Mouse (Mus musculus) liver (tissue): Measurements from ENCODE around the gene Prpf6.

ENCODE experiments used
- DNase-seq: peaks from one replicate; pipeline ENCODE4 v3.0.0-alpha.2; 2020; ENCODE audit warnings: mixed read lengths

Prpf6 gene

DNA sequence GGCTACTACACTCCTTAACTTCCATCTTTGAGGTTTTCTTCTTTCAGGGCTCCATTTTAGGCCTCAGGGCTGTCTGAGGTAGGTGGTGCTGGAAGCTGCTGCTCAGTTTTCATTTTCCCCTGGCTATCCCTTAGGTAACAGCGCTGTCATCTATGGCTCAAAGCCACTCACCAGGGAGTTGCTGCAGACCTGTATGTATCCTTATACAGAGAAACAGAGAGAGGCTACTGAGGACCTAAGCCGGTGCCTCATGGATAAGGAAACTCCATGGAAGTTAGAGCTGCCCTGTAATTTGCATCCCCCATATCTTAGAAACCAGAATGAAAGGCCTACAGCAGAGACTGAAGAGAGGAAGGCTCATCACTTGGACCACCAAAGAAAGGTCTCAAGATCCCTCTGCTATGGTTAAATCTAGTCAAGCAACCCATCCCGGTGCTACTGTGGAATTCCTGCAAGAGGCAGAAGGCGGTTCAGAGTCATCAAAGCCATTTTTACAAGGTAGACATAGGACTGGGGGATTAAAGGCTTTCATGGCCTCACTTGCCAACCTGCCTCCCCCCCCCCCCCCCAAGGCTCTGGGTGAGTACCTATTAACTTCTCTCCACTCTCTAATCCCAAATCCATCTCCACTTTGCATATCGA lies 11.4 kb upstream of the Prpf6 start:
- DNase-seq = no peak

DNA sequence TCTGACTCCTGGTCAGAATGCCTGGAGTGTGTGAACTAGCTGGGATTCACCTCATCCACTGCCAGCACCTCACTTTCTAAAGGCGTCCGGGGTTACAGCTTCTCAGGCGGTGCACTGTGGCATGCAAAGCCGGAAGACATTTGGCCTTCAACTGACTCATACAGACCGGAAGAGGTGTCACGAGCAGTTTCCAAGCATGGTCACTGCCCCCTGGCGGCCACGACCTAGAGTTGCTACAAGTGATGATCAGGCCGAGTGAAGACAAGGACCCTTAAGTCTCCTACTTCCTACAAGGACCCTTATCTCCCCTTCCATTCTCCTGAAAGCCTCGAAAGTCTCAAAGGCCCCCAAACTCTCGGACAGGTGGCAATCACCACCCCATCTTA lies 10.7 kb upstream of the Prpf6 start:
- peak; percentile 88 for DNase-seq

DNA sequence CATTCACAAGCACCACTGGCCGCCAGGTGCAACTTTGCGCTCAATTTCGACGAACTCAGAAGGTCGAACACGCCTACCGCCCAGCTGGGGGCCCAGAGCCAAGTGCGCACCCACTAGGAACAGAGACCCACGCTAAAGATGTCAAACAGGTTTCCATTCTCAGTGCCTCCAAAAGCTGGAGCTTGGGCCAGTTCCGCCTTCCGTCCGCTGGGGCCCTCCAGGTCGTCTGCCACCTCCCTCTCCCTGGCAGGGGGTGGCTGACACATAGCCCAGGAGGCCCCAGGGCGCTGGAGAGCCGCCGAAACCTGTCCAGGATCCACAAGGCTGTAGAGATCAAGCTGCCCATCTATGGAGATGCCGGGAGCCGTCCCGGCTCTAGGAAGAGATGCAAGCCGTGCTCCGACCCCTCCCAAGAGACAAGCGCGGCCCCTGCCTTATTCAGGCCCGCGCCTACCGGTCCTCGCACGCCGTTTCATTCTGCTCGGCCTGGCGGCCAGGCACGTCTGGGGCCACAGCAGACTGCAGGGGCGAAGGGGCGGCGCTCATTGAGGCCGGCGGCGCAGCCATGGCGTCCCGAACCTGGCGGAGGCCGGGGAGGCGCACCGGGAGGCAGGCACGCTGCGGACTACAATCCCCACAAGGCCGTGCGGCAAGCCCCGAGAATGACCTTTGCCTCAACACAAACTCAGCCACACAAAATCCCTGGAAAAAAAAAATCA lies 10.1 kb upstream of the Prpf6 start:
- DNase-seq = peak; percentile 88

DNA sequence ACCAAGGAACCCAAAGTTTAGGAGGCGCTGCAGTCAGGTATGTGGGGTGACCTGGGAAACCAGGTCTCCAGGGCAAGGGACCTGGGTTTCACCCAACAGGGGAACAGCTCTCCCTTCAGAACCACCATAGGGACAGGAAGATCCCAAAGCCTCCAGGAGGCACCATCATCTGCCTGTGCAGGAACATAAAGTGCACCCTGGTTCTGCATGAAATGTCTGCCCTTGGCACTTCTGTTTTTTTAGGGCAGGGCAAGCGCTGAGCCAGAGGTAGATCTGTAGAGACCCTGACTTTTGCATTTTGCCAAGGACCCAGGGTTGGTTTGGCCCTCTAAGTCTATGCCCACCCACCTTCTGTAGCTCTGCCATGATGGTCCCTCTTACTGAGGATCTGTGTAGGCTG lies 9.3 kb upstream of the Prpf6 start:
- no peak for DNase-seq

DNA sequence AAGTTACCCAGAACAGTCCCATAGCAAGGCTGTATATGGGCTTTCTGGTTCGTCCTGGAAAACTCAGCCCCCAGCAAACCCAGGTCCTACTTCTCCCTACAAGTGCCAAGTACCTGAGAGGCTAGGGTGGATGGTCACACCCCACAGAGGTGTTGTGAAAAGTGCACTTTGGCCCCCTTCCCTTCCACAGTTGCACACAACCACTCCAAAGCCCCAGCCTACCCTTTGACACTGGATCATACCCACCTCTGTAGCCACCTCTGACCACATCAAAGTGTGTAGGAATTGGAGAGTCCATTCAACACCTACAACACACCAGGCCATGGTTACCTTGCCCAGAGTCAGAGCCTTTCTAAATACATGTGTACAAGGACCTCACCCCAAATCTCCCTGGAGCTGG lies 8.7 kb upstream of the Prpf6 start:
- no peak for DNase-seq

DNA sequence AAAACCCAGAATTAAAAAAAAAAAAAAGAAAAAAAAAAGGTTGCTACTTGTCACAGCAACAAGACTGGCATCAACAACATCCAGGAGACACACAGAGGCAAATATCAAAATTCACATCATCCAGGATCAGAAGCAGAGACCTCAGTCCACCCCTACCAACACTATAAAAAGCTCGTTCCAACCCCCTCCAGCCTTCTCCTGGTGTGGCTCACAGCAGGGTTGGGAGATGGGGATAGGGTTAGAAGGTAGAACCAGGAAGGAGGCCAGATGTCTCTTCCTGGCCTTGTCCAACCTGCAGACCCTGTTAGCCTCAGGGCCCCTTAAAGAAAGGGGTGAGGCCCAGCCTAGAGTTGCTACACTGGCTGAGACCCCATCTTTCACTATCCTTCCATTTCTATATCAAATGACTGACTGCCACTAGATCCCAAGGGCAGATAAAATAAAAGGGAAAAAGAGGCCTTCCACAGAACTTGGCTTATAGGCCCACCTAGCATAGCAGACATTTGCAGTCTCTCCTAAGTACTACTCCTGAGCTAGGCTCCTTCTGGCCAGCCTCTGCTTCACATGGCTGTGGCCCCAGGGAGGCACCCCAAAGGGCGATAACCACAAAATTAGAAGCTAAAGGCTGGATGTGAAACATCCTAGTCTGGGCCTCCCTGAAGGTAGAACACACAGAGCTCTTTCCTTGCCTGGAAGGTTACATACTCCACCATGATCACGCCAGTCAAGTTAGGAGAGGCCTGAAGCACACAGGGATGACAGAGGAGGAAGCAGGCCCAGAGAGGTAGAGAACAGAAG lies 8.0 kb upstream of the Prpf6 start:
- no peak for DNase-seq

DNA sequence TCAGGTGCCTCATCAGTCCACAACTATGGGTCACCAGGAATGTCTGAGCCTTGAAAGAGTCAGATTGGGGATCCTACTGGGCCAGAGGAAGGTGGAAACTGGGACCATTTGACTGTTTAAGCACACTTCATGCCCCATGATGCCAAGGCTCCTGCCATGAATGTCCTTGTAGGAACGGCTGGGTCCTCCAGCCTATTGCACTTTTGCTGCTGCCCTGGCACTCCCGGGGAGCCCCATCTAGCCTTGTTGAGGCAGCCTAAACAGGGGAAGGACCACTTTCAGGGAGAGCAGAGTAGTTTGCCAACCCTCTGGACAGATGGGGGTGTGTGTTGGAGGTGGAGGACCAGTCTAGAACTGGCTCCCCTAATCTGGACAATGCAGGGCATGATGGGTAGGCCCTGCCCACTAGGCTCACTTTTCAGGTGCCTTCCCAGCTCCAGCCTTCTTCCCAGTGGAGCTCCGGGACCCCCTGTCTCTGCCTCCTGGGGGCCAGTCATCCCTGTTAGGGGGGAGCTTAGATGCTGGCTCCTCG lies 7.2 kb upstream of the Prpf6 start, which contains the start of gene Uckl1:
TSS of gene Uckl1 (minus strand) at position 482 of the 532 bp plus-strand sequence.
- DNase-seq = no peak

DNA sequence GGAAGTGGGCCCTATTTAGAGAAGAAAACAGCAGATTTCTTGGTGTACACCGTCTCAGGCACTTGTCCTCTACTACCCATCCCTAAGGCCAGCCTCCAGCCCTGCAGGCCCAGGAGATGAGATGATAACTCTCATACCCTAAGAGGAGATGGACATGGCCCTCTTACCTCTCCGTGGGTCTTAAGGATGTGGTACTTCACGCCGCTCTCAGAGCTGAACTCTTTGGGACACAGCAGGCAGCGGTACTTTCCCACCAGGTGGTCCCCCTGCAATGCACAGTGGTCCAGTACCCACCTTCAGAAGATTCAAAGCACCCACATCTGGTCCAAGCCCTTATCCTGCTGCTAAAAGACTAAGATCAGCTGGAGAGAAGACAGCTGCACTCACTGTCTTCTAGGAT lies 6.2 kb upstream of the Prpf6 start:
- no peak for DNase-seq

DNA sequence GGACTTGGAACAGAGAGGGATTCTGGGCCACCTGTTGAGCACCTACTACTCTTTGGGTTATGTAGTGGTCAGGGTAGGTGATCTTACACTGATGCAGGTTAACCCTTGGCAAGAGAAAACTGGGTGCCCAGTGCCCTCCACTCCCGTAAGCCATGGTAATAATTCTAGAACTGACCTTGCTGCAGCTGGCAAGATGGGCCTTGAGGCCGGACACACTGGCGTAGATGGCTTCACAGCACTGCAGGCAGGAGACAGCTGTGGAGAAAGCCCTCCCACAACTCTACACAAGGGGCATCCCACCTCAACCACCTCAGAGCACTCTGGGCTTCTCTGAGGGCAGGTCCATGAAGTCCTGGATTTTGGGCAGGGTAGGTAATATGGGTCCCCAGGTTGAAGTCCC lies 5.5 kb upstream of the Prpf6 start:
- no peak for DNase-seq

DNA sequence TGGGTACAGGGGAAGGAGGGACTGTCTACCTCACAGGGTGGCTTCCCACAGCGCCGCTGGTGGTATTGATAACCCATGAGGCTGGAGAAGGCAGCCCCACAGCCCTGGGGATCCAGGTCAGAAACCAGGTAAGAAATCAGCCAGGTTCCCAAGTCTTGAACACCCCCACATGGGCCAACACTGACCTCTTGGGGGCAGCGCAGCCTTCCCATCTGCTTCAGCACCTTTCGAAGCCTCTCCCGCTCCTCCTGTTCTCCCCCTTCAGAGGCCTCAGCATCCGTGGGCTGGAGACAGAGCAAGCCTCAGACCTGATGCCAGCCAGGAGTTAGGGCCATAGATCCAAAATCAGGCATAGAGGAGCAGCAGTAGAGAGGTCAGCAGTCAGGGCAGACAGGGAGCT lies 3.9 kb upstream of the Prpf6 start:
- DNase-seq = no peak

DNA sequence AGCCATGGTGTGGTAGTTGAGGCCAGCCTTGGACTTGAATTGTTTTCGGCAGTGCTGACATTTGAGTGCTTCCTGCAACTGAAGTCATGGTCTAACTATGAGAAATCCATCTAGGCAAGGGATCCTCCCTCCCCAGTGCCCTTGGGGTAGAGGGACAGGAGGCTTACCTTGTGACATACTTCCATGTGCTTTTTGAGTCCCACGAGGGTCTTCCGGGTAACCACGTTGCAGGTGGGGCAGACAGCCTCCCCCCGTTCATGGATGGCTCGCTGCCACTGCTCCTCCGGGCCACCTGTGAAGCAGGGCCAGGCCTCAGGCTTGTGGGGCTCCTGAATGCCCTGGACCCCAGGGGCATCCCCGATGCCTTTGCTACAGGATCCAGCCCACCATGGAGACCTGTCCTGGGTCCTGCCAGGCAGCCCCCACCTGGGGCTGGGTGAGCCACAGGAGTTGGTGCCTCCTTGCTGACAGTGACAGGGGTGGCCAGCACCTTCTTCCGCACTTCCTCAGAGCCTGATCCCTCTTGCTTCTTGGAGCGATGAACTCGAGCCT lies 3.4 kb upstream of the Prpf6 start:
- DNase-seq = no peak

DNA sequence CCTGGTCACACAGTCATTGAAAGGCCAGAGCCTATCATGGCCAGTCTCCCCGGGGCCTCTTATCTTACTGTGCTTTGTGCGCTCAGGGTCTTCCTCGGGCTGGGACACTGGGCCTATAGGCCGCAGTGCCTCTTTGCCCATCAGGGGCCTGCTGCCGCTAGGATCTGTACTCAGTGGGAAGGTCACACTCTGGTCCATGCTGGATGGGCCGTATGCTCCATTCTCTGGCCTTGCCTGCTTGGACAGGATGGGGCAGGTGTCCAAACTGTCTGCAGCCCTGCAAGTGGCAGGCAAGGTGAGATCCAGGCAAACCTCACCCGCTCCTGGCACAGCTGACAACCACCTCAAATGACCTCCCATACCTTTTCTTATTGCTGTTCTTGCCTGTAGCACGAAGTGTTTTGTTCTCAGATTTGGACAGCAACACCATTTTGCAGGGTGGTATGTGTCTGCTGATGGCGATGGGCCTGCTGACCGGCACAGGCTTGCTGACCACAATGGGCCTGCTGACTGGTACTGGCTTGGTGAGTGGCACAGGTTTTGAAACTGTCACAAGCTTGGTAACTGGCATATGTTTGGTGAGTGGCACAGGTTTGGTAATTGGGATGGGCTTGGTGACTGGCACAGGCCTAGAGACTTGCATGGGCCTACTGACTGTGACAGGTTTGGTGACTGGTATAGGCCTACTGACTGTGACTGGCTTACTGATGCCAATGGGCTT lies 2.5 kb upstream of the Prpf6 start:
- no peak for DNase-seq

DNA sequence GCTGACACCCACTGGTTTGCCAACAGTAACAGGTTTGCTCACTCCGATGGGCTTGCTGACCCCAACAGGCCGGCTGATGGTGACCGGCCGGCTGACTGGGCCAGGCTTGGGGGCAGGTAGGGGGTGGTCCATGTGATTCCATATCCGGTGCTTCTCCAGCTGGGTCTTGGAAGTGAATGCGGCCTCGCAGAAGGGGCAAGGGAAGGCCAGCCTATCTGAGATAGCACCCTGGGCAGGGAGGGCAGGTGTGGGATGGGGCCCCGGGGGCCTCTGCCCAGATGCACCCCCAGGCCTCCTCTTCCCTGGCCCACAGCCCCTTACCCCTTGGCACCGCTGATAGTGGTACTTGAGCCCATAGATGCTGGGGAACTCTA lies 1.9 kb upstream of the Prpf6 start:
- no peak for DNase-seq

DNA sequence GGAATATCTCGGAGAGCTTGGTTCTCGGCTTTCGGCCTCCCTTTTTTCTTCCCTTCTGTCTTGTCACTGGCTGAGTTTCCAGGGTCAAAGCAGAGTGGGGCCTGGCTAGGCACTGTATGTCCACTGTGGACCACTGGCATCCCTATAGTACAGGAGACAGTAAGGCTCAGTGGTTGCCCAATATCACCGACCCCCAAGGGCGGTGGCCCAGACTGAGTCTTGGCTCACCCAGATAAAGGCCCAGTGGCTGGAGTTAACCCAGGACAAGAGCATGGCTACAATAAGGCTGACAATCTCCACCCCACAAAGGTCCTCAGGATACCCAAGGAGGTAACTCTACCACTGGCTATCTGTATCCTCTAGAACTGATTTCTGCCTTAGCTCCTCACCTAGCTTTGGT lies 1.2 kb upstream of the Prpf6 start:
- no peak for DNase-seq

DNA sequence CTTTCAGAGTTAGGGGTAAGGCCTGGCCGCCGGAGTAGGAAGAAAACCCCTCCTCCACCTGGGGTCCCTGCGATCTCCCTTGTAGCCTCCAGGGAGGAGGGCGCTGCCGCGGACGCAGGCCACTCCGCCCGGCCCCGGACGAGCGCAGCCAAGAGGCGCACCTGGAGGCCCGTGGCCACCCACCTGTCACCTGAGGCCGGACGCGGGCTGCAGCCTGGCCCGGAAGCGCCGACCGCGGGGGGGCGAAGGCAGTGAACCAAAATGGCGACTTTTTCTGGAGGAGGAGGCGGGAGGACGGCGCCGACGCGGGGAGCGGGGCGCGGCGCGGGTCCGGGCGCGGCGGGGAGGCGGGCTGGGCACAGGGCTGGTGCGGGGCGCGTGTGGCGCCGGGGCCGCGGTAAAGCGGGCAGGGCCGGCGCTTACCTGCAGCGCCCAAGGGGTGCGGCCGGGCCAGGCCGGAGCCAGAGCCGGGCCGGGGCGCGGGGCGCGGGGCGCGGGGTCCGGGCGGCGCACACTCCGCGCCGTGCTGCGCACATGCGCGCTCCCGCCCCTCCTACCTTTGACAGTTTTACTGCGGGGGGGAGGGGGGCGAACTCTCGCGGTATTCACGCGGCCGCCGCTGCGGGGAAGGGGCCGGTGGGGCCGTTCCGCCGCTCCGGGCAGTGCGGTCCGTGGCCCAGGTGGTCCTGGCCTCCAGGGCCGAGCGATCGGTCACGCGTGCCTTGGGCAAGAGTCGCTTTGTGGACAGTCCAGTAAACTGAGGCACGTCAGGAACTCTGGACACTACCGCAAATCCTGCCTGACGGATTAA lies 768 bp downstream of the Prpf6 start, which contains the start of gene Zfp512b:
TSS of gene Zfp512b (minus strand) at position 573 of the 811 bp plus-strand sequence.
- peak; percentile 74 for DNase-seq

DNA sequence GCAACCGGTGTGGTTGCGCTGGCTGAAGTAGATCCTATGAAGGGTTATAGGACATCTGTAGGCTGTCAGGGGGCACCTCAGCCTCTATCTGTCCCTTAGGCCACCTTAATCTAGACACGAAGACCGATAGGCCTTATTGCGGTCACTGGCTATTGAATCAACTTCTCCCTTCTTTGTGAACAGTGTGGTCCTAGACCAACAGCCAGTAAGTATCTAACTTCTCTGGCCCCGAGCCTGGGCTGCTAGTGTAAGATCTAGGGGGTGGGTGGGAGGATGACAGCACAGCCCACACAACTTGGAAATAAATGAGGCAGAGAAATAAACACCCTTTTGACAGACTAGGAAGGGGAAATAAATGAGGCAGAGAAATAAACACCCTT lies 1.4 kb downstream of the Prpf6 start:
- DNase-seq = no peak

DNA sequence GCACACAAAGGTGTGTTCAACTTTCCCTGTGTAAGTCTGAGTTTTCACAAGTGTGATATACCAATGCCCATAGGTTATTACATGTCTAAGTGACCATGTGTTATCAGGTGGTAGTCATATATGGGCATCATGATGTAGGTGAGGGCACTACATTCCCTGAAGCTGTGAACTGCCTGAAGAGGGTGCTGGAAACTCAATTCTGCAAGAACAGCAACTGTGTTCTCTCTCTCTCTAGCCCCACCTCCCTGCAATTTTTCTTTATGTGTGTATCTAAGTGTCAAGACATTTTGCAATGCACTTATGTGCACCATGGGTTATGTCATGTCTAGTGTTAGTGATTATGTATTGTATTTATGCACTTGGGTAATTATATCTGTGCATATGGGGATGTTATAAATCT lies 2.3 kb downstream of the Prpf6 start:
- DNase-seq = no peak

DNA sequence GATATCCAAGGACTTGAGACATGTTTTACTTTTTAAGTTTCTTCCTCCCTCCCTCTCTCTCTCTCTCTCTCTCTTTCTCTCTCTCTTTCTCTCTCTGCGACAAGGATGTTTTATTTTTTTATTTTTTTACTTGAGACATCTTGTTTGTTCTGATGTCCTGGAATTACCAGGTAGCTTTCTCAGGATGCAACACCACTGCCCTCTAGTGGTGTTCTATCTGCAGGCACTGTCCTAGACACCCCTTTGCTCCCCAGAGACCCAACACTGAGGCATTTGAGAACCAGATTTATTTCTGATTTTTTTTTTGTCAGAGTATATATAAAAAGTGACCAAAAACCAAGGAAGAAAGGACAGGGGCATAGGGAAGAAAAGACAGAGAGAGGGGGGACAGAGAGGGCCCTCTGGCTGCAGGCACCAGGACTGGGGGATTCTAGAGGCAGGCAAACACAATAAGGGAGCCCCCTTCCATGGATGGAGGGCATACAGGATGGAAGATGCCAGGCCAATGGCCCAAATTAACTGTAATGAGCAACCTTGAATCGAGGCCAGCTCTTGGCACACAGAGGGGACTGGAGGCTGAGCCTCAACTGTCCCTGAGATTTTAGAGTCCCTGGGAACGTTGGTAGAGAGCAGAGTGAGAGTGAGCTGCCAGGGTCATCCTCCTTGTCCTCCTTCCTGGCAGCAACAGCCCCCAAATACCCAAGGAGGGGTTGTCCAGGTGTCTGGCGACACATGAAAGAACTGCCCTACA lies 3.5 kb downstream of the Prpf6 start:
- DNase-seq = no peak

DNA sequence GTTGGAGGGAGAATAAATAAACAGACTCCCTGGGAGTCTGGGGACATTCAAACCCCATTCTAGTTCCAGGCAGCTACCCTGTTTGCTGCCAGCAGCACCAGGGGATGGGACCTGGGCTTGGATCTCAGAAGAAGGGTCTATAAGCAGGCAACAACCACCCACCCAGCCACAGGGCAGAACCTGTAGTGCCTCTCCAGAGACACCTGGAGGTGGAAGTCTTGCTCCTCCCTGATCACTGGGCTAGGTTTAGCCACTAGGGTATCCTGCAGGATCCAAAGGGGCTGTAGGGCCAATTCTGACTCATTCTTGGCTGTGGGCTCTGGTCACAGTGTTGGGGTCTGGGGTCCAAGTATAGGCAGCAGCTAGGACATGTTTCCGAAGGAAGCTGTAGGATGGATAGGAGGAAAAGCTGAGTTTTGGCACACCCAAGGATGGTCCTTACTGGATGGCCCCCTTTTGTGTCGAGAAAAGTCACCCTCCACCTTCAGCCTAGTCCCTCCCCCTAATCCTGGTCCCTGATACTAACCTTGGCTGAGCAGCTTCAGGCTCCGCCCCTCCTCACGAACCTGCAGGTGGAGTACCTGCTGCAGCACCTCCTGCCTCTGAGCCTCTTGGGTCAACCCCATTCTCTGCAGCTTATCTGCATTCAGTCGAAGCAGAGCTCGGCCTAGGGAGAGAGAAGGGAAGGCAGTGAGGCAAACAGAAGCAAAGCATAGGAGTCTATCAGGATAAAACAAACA lies 4.7 kb downstream of the Prpf6 start:
- no peak for DNase-seq

DNA sequence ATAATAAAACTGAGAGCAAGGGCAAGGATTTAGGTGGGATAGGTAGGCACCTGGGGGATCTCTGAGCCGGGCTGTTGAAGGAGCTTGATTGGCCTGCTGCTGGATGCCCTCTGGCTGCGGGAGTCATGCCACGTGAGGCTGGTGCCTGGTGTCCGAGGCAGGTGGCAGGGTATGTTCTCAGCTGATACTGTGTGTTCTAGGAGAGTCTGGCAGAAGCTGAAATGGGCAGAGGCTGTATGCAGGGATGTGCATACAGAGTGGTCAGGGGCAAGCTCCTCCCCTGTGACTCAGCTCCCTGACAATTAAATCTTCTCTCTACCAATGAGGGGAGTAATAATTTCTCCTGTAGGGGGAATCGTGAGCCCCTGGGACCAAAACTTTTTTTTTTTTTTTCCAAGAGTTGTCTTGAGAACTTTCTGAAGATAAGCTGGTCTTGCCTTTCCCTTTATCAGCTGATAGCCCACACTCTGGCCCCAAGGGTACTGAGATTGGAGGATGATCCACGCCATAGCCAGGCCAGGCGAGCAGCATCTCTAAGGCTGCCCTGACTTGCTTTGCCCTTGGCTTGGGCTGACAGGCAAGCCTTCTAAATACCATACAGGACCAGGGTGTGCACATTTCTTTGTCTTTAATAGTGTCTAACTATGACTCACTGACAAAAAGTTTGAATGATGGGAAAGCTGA lies 5.9 kb downstream of the Prpf6 start:
- no peak for DNase-seq
